Mouse (Mus musculus) cerebellum, adult 2 months (tissue): ENCODE measurements around the gene Kctd20. TPM values are rescaled to one million over a fixed set of nuclear protein-coding genes. Genes with fewer than 3 reads are reported as not detected.

ENCODE experiments used
- DNase-seq, 2 experiments: peaks; one replicate each; pipeline ENCODE4 v3.0.0; 2021
- H3K27ac ChIP-seq: fragments of 200-500 bp; 2 replicates; pipeline ENCODE4 v1.5.1; 2012; ENCODE audit warnings: low read length, control low read depth, inconsistent platforms; ENCODE audit not compliant: insufficient read depth
- H3K27me3 ChIP-seq: fragments of 200-500 bp; 2 replicates; pipeline ENCODE4 v1.6.1; 2012; ENCODE audit warnings: inconsistent platforms, mild to moderate bottlenecking, low read length, moderate library complexity; ENCODE audit not compliant: control insufficient read depth, insufficient read depth
- H3K4me1 ChIP-seq: fragments of 200-500 bp; 2 replicates; pipeline ENCODE4 v1.6.1; 2011; ENCODE audit warnings: low read length; ENCODE audit not compliant: control insufficient read depth, insufficient read depth
- H3K4me3 ChIP-seq: fragments of 200-500 bp; replicated peaks from 2 replicates; pipeline ENCODE3; 2011; ENCODE audit warnings: mild to moderate bottlenecking, low read depth, low read length, control low read depth; ENCODE audit not compliant: insufficient read depth
- CTCF ChIP-seq: fragments of 200-500 bp; IDR thresholded peaks from 2 replicates; pipeline ENCODE4 v1.5.1; 2011; ENCODE audit warnings: low read depth, mild to moderate bottlenecking, control low read depth, low read length, moderate library complexity, borderline replicate concordance; ENCODE audit not compliant: insufficient read depth
- POLR2A ChIP-seq: fragments of 200-500 bp; IDR thresholded peaks from 2 replicates; pipeline ENCODE4 v1.6.1; 2011; ENCODE audit warnings: low read length, control low read depth, borderline replicate concordance; ENCODE audit not compliant: insufficient read depth
- WGBS: fragments of 180-500 bp; shearing (Covaris S2); methylation state at CpG from one replicate; pipeline ENCODE4 v1.1.7; 2018; 5-methylcytosine and 5-hydroxymethylcytosine counted together
- polyA plus RNA-seq: library from polyadenylated mRNA; depleted of rRNA; stranded (reverse); fragments of >200 nt; gene quantifications from 2 replicates; pipeline ENCODE4 v1.2.3, GENCODE M21; 2012

Gene Kctd20
- polyA plus RNA-seq, 1 experiment, result 45.8 TPM

DNA sequence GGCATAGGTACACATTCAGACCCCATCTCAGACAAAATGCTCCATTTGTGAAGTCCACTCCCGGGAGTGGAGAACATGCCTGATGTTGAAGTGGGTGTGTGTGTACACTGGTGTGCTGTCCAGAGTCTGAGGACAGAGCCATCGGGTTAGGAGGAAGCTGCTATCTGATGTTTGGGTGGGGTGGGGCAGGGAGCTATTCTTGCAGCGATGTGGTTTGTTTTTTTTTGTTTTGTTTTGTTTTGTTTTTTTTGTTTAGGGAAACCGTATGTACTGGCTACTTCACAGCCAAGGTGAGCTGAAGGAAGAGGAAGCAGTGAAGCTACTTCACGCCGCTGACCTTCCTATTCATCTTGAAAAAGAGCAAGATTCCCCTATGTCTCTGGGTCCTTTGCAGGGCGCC lies 55.1 kb downstream of the Kctd20 start:
- peaks cover 2% of the 10 kb centered on the region; the same call in 1 of the 2 replicates for H3K4me1 ChIP-seq
- DNase-seq, result no peak
- TF ChIP-seq CTCF (no peak), POLR2A (no peak)
- peak overlapping the region; percentile 99 for H3K4me3 ChIP-seq
- WGBS, result 4% methylated on average over 7 of the region's 7 CpGs
- H3K27ac ChIP-seq, result peak overlapping the region; percentile 91
- H3K27me3 ChIP-seq, result no peaks in the 10 kb centered on the region

DNA sequence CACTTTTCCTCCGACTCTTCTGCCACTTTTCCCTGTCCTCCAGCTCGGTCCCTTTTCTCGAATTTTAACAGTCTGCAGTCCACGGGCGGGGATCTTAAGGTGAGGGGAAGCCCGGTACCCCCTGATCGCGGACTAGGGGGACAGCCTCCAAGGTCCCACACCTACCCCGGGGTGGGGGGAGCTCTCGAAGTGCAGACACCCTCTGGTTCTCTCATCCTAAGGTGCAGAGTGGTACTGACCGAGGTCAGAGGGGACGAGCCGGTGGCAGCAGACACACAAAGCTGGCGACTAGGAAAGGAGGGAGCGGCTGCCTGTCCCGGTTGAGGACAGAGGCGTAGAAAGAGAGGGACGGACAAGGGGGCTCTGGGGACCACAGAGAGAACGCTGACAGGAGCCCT lies 55.5 kb downstream of the Kctd20 start:
- DNase-seq, result peak in 1 of 2 experiments; percentile 38

DNA sequence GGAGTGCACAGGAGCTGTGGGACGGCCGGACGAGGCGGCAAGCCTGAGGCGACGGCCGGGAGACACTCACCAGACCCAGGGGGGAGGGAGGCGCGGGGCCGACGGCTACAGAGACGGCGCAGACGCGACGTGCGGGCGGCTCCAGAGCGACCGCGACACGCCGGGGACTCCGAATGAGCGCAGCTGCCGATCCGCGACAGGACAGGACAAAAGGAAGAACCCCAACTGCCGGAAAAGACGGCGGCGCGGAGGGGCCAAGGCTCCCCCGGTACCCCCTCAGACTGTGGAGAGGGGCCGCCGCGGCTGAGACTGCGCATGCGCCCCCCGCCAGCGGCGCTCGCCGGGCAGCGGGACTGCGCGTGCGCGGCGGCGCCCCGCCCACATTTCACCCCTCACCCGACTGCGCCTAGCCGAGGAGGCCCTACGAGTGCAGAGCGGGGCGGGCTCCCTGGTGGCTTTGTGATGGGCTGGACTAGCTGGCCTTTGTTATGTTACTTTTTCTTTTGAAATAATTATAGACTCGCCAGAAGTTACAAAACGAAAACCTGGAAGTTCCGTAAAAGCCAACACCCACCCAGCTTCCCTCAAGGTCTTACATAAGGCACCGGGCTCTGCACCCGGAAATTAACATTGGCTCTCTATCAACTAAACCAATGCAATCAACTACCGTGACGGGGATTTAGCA lies 56.0 kb downstream of the Kctd20 start, which contains the start of gene Stk38:
Gene Stk38 (minus strand): TSS at position 355 of the 685 bp plus-strand sequence.
- Histone ChIP-seq H3K27me3 (no peaks in the 10 kb centered on the region), H3K27ac (peak within 1 kb of the TSS; percentile 91), H3K4me3 (peak within 1 kb of the TSS; percentile 99), H3K4me1 (peaks cover 2% of the 10 kb centered on the region; the same call in 1 of the 2 replicates)
- peak; percentile 89 to 95 for DNase-seq
- WGBS, result under 1% methylated on average over 64 of the region's 65 CpGs
- TF ChIP-seq CTCF, result no peak
- TF ChIP-seq POLR2A, result peak; percentile 94

More for the DNA sequence above, 55.5 kb downstream of the Kctd20 start:
- H3K27ac ChIP-seq, result peak overlapping the region; percentile 91
- TF ChIP-seq POLR2A (no peak), CTCF (no peak)
- WGBS, result under 1% methylated on average over 19 of the region's 19 CpGs
- H3K4me3 ChIP-seq, result peak overlapping the region; percentile 99
- H3K27me3 ChIP-seq, result no peaks in the 10 kb centered on the region
- peaks cover 2% of the 10 kb centered on the region; the same call in 1 of the 2 replicates for H3K4me1 ChIP-seq

DNA sequence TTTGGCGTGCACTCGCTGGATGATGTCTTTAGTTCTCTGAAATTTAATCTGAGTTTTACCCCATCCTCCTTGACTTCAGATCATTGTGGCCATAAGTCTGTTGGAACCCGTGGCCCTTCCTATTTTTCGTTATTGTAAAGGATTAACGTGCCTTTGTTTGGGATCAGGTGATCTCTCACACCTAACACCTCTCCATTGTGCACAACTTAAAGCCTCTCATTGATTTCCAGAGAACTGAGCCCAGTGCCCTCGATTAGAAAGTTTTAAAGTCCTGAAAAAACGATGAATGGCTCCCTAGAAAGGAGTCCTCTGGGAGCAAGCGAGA lies 56.5 kb downstream of the Kctd20 start:
- WGBS, result 20% methylated on average over 8 of the region's 8 CpGs
- H3K4me3 ChIP-seq, result peak overlapping the region; percentile 99
- H3K27me3 ChIP-seq, result no peaks in the 10 kb centered on the region
- peaks cover 2% of the 10 kb centered on the region; the same call in 1 of the 2 replicates for H3K4me1 ChIP-seq
- no peak for TF ChIP-seq POLR2A
- TF ChIP-seq CTCF, result no peak
- DNase-seq, result no peak
- H3K27ac ChIP-seq, result peak overlapping the region; percentile 31; the same call in 1 of the 2 replicates

DNA sequence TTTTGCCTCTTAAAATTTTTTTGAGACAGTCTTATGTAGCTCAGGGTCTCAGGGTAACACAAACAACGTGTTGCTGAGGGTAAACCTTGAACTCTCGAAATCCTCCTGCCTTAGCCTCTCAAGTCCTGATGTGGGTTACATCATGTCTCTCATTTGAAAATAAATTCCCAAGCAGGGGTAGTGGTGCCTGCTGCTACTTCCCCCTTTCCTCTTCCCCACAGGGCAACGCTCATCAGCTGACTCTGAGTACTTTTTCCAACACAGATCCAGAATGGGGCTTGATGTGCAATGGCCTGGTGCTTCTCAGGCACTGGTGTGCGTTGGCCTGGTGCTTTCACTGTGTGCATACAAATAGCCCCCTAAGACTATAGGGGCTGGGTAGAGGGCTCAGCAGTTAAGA lies 57.4 kb downstream of the Kctd20 start:
- 92% methylated on average over 4 of the region's 4 CpGs for WGBS
- Histone ChIP-seq H3K27me3 (no peaks in the 10 kb centered on the region), H3K4me1 (peaks cover 2% of the 10 kb centered on the region; the same call in 1 of the 2 replicates), H3K27ac (no peak overlapping the region), H3K4me3 (no peak overlapping the region)
- TF ChIP-seq POLR2A (no peak), CTCF (no peak)
- no peak for DNase-seq

DNA sequence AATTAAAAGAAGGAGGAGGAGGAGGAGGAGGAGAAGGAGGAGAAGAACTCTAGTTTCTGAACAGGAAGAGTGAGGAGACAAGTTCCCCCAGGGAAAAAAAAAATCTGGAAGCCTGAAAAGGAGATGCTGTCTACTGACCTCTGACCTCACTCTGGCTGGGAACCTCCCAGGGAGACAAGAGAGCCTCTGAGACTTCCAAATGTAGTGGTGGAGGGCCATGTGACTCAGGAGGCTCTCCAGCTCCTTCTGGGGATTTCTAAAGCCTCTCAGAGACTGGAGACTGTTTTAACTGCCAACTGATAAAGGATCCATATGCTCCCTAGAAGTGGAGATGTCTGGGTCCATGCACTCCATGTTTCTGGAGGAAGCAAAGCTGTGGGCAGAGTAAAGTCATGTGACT lies 62.5 kb downstream of the Kctd20 start:
- no peaks in the 10 kb centered on the region for H3K27me3 ChIP-seq
- H3K27ac ChIP-seq, result no peak overlapping the region
- H3K4me1 ChIP-seq, result no peaks in the 10 kb centered on the region
- DNase-seq, result no peak
- TF ChIP-seq CTCF (no peak), POLR2A (no peak)
- no peak overlapping the region for H3K4me3 ChIP-seq

DNA sequence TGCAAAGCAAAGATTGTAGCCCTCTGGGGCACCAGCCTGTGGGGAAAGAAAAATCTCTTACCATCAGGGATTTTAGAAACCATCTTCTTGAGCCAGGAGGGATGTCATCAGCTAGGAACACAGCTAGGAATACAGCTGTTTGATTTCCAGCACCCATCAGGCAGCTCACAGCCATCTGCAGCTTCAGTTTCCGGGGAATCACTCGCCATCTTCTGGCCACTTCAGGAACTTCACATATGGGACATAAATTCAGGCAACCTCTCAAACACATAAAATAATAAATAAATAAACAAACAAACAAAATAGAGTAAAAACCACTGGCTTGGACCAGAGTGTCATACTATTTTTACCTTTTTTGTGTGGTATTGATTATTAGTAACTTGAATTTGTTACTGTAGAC lies 63.9 kb downstream of the Kctd20 start:
- TF ChIP-seq POLR2A (no peak), CTCF (peak; percentile 45; the same call in 1 of the 2 replicates)
- Histone ChIP-seq H3K4me1 (no peaks in the 10 kb centered on the region), H3K27ac (no peak overlapping the region), H3K4me3 (no peak overlapping the region), H3K27me3 (no peaks in the 10 kb centered on the region)
- DNase-seq, result no peak
- 12% methylated on average over 2 of the region's 2 CpGs for WGBS

DNA sequence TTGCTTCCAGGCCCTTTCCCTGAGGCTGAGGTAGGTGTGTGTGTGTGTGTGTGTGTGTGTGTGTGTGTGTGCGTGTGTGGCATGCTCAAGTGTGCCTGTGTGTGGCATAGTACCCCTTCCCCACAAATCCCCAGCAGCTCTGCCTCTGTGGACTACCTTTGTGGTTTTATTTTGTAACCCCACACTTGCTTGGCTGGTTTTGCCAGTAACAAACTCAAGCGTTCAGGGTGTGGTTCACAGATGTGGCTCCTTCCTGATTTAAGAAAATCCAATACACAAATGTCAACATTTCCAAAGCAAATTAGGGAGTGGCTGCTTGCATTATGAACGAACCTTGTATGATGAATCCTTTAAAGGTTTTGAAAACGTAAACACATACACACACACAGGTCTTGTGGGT lies 65.0 kb downstream of the Kctd20 start:
- H3K27ac ChIP-seq, result no peak overlapping the region
- WGBS, result 90% methylated on average over 4 of the region's 4 CpGs
- no peaks in the 10 kb centered on the region for H3K27me3 ChIP-seq
- TF ChIP-seq POLR2A, result no peak
- no peak for TF ChIP-seq CTCF
- H3K4me1 ChIP-seq, result no peaks in the 10 kb centered on the region
- DNase-seq, result no peak
- H3K4me3 ChIP-seq, result no peak overlapping the region
